Mouse (Mus musculus) hindbrain, embryonic 16.5 days (tissue): ENCODE results near the gene Atrnl1. TPM values are rescaled to one million over a fixed set of nuclear protein-coding genes. Genes with fewer than 3 reads are reported as not detected.

Source experiments
- ATAC-seq: fragments of 200-750 bp; cut with Nextera tagmentation; 2 replicates; pipeline ENCODE4 v1.8.0; 2017; ENCODE audit warnings: moderate TSS enrichment, moderate library complexity
- H3K27ac ChIP-seq: fragments of 300-500 bp; sonication (generic); 2 replicates; pipeline ENCODE4 v1.5.1; 2014; ENCODE audit warnings: low read depth, mild to moderate bottlenecking, control low read depth, low read length, moderate library complexity
- H3K27me3 ChIP-seq: fragments of 300-500 bp; sonication (generic); replicated peaks from 2 replicates; pipeline ENCODE4 v1.6.1; 2014; ENCODE audit warnings: low read length; ENCODE audit not compliant: control insufficient read depth, insufficient read depth
- H3K36me3 ChIP-seq: fragments of 300-500 bp; sonication (generic); 2 replicates; pipeline ENCODE4 v1.6.1; 2014; ENCODE audit warnings: mild to moderate bottlenecking, low read length, moderate library complexity, mixed read lengths; ENCODE audit not compliant: control insufficient read depth, insufficient read depth
- H3K4me1 ChIP-seq: fragments of 300-500 bp; sonication (generic); 2 replicates; pipeline ENCODE4 v1.6.1; 2014; ENCODE audit warnings: low read depth, low read length; ENCODE audit not compliant: control insufficient read depth, insufficient read depth
- H3K4me2 ChIP-seq: fragments of 300-500 bp; sonication (generic); 2 replicates; pipeline ENCODE4 v1.6.1; 2014; ENCODE audit warnings: mild to moderate bottlenecking, low read length, control low read depth, moderate library complexity
- H3K4me3 ChIP-seq: fragments of 300-500 bp; sonication (generic); 2 replicates; pipeline ENCODE4 v1.5.1; 2014; ENCODE audit warnings: mild to moderate bottlenecking, low read length, control low read depth, moderate library complexity
- H3K9ac ChIP-seq: fragments of 300-500 bp; sonication (generic); 2 replicates; pipeline ENCODE4 v1.6.1; 2014; ENCODE audit warnings: low read depth, mild to moderate bottlenecking, control low read depth, low read length, moderate library complexity
- H3K9me3 ChIP-seq: fragments of 300-500 bp; sonication (generic); 2 replicates; pipeline ENCODE4 v1.6.1; 2014; ENCODE audit warnings: mild to moderate bottlenecking, low read length, moderate library complexity; ENCODE audit not compliant: control insufficient read depth
- WGBS: fragments of 180-500 bp; shearing (Covaris S2); extraction: QIAGEN DNeasy Blood & Tissue Kit; methylation state at CpG from one replicate; pipeline ENCODE4 v1.1.7; 2014; 5-methylcytosine and 5-hydroxymethylcytosine counted together
- polyA plus RNA-seq: library from polyadenylated mRNA; unstranded; fragments of >200 nt; fragmentation: Nextera tagmentation; extraction: Ambion mirVana; gene quantifications from 2 replicates; pipeline ENCODE4 v1.2.1, GENCODE M21; 2015

Atrnl1 gene
- polyA plus RNA-seq = 5.3 and 6.5 TPM in 2 replicates

GRCm38 (mm10) chr19:57610476-57611261, at the start of gene Atrnl1:
Atrnl1 (plus strand) TSS chr19:57611034.
- H3K27ac ChIP-seq = peak within 1 kb of the TSS; percentile 97
- no peaks in the 10 kb centered on the region for H3K9me3 ChIP-seq
- H3K4me2 ChIP-seq = peak within 1 kb of the TSS; percentile 99
- H3K9ac ChIP-seq = peak within 1 kb of the TSS; percentile 95
- no peaks in the 10 kb centered on the region for H3K36me3 ChIP-seq
- peaks cover 15% of the 10 kb centered on the region for H3K4me1 ChIP-seq
- ATAC-seq = peak; percentile 93
- 0% methylated on average over 71 of the region's 103 CpGs for WGBS
- H3K27me3 ChIP-seq = no peaks in the 10 kb centered on the region
- H3K4me3 ChIP-seq = peak within 1 kb of the TSS; percentile 94

DNA sequence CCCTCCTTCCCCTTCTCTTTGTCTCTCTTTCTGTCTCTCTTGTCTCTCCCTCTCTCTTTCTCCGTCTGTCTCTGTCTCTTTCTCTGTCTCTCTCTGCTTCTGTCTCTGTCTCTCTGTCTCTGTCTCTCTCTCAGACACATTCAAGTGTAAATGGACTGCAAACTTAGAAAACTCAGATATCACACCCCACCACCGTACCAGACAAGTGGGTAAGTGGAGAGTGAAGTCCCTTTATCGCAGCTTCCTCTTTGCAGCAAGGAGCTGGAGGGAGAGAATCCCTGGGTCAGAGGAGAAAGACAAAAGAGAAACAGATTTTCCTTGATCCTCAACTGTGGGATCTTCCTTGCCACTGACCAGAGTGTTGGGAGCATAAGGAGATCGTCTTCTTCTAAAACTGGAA, 49.3 kb upstream of the Atrnl1 start:
- Histone ChIP-seq H3K9me3 (no peaks in the 10 kb centered on the region), H3K27me3 (no peaks in the 10 kb centered on the region), H3K4me2 (no peak overlapping the region), H3K36me3 (no peaks in the 10 kb centered on the region), H3K9ac (no peak overlapping the region), H3K4me1 (peaks cover 6% of the 10 kb centered on the region), H3K4me3 (no peak overlapping the region), H3K27ac (no peak overlapping the region)
- 80% methylated on average over 4 of the region's 4 CpGs for WGBS
- no peak for ATAC-seq

- Histone ChIP-seq H3K4me3 (no peak overlapping the region), H3K9me3 (no peaks in the 10 kb centered on the region), H3K4me1 (no peaks in the 10 kb centered on the region), H3K27me3 (no peaks in the 10 kb centered on the region), H3K9ac (no peak overlapping the region), H3K4me2 (no peak overlapping the region), H3K36me3 (no peaks in the 10 kb centered on the region), H3K27ac (no peak overlapping the region)
- no peak for ATAC-seq
- 79% methylated on average over 6 of the region's 6 CpGs for WGBS
Observed at GRCm38 (mm10) chr19:57569040-57569439, 41.8 kb upstream of the Atrnl1 start.

DNA sequence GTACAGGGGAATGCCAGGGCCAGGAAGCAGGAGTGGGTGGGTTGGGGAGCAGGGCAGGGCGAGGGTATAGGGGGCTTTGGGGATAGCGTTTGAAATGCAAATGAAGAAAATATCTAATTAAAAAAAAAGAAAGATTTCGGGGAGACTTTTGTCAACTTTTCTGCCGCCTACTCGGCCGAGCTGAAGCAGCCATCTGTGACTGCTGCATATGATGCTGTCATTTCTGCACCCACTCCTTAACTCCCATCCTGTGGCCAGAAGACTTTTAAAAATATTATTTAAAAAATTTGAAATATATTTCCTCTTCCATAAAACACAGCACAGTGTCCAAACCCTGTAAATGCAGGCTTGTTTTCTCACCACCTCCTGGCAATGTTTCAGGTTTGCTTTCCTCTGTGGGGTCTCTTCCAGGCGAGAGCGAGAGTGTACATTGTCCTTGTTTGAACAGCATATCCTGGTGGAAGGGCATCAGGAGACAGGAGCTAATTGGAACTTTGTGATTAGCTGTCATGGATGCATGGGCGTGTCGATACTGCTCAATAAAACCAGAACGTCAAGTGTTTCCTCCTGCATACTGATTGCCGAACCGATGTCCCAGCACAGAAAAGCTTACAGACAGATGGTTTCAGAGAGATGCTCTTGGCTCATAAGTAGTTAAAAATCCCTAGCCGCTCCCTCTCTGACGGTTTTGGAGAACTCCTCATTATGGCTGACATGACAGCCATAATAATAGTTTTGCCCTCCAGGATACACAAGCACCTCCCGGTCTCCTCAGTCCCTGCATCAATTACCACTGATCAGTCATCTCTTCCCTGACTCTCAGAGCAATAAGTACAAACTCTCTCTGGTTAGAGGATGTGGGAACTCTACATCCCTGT, 38.2 kb upstream of the Atrnl1 start:
- no peak overlapping the region for H3K4me3 ChIP-seq
- no peak overlapping the region for H3K9ac ChIP-seq

DNA sequence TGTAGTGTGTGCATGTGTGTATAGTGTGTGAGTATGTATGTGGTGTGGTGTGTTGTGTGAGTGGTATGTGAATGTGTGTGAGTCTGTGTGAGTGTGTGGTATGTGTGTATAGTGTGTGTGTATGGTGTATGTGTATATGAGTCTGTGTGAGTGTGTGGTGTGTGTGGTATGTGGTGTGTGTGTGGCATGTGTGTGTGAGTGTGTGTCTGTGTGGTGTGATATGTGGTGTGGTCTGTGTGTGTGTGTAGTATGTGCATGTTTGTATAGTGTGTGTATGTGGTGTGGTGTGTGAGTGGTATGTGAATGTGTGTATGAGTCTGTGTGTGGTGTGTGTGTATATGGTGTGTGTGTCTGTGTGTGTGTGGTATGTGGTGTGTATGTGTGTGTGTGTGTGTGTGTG, 37.4 kb upstream of the Atrnl1 start:
- no peak for ATAC-seq
- H3K4me3 ChIP-seq = no peak overlapping the region
- no peak overlapping the region for H3K27ac ChIP-seq
- H3K4me2 ChIP-seq = no peak overlapping the region
- H3K4me1 ChIP-seq = no peaks in the 10 kb centered on the region
- no peaks in the 10 kb centered on the region for H3K9me3 ChIP-seq
- no peak overlapping the region for H3K9ac ChIP-seq
- H3K27me3 ChIP-seq = no peaks in the 10 kb centered on the region
- H3K36me3 ChIP-seq = no peaks in the 10 kb centered on the region

More for the DNA sequence above, 38.2 kb upstream of the Atrnl1 start:
- no peaks in the 10 kb centered on the region for H3K27me3 ChIP-seq
- no peak overlapping the region for H3K4me2 ChIP-seq
- no peaks in the 10 kb centered on the region for H3K4me1 ChIP-seq
- 47% methylated on average over 16 of the region's 16 CpGs for WGBS
- peak; percentile 48 for ATAC-seq
- no peaks in the 10 kb centered on the region for H3K9me3 ChIP-seq
- no peaks in the 10 kb centered on the region for H3K36me3 ChIP-seq
- no peak overlapping the region for H3K27ac ChIP-seq

- no peak overlapping the region for H3K9ac ChIP-seq
- no peaks in the 10 kb centered on the region for H3K36me3 ChIP-seq
- H3K4me2 ChIP-seq = no peak overlapping the region
- H3K9me3 ChIP-seq = no peaks in the 10 kb centered on the region
- no peak for ATAC-seq
- no peaks in the 10 kb centered on the region for H3K27me3 ChIP-seq
- WGBS = 84% methylated on average over 7 of the region's 7 CpGs
- no peaks in the 10 kb centered on the region for H3K4me1 ChIP-seq
- no peak overlapping the region for H3K27ac ChIP-seq
- H3K4me3 ChIP-seq = no peak overlapping the region
Observed at GRCm38 (mm10) chr19:57575027-57575426, 35.8 kb upstream of the Atrnl1 start.

GRCm38 (mm10) chr19:57576836-57577235, 34.0 kb upstream of the Atrnl1 start:
- Histone ChIP-seq H3K4me1 (no peaks in the 10 kb centered on the region), H3K4me2 (no peak overlapping the region), H3K27me3 (no peaks in the 10 kb centered on the region), H3K36me3 (no peaks in the 10 kb centered on the region), H3K4me3 (no peak overlapping the region), H3K9me3 (no peaks in the 10 kb centered on the region), H3K27ac (no peak overlapping the region), H3K9ac (no peak overlapping the region)
- 18% methylated on average over 5 of the region's 5 CpGs for WGBS
- ATAC-seq = no peak

- Histone ChIP-seq H3K9me3 (no peaks in the 10 kb centered on the region), H3K36me3 (no peaks in the 10 kb centered on the region)
- WGBS = 63% methylated on average over 6 of the region's 6 CpGs
Observed at GRCm38 (mm10) chr19:57577256-57577655, 33.6 kb upstream of the Atrnl1 start.

GRCm38 (mm10) chr19:57580962-57581361, 29.9 kb upstream of the Atrnl1 start:
- ATAC-seq = no peak

More at GRCm38 (mm10) chr19:57577256-57577655, 33.6 kb upstream of the Atrnl1 start:
- H3K4me2 ChIP-seq = no peak overlapping the region
- ATAC-seq = no peak
- no peak overlapping the region for H3K9ac ChIP-seq
- no peaks in the 10 kb centered on the region for H3K4me1 ChIP-seq
- H3K27ac ChIP-seq = no peak overlapping the region
- H3K27me3 ChIP-seq = no peaks in the 10 kb centered on the region
- H3K4me3 ChIP-seq = no peak overlapping the region

More at GRCm38 (mm10) chr19:57580962-57581361, 29.9 kb upstream of the Atrnl1 start:
- Histone ChIP-seq H3K9ac (no peak overlapping the region), H3K4me1 (no peaks in the 10 kb centered on the region), H3K36me3 (no peaks in the 10 kb centered on the region), H3K4me3 (no peak overlapping the region), H3K9me3 (no peaks in the 10 kb centered on the region), H3K27me3 (no peaks in the 10 kb centered on the region), H3K27ac (no peak overlapping the region), H3K4me2 (no peak overlapping the region)
- 72% methylated on average over 7 of the region's 7 CpGs for WGBS
